Mouse (Mus musculus) kidney, adult 2 months (tissue): Measurements from ENCODE around the gene Lrrc56. TPM values are rescaled to one million over a fixed set of nuclear protein-coding genes. Genes with fewer than 3 reads are reported as not detected.

Source experiments
- DNase-seq: peaks from one replicate; pipeline ENCODE4 v3.0.0; 2021
- H3K27ac ChIP-seq: fragments of 200-500 bp; 2 replicates; pipeline ENCODE4 v1.5.1; 2012; ENCODE audit warnings: low read depth, low read length, control low read depth, inconsistent platforms; ENCODE audit not compliant: insufficient read depth
- H3K27me3 ChIP-seq: fragments of 200-500 bp; replicated peaks from 2 replicates; pipeline ENCODE4 v1.6.1; 2012; ENCODE audit warnings: mild to moderate bottlenecking, moderate library complexity, low read length, inconsistent platforms; ENCODE audit not compliant: control insufficient read depth, insufficient read depth
- H3K36me3 ChIP-seq: fragments of 200-500 bp; 2 replicates; pipeline ENCODE4 v1.6.1; 2012; ENCODE audit warnings: mild to moderate bottlenecking, moderate library complexity, low read length, inconsistent platforms; ENCODE audit not compliant: control insufficient read depth, insufficient read depth
- H3K4me1 ChIP-seq: fragments of 200-500 bp; 2 replicates; pipeline ENCODE4 v1.6.1; 2011; ENCODE audit warnings: low read length; ENCODE audit not compliant: control insufficient read depth, insufficient read depth
- H3K4me3 ChIP-seq: fragments of 200-500 bp; 2 replicates; pipeline ENCODE4 v1.5.1; 2011; ENCODE audit warnings: mild to moderate bottlenecking, low read depth, low read length, control low read depth; ENCODE audit not compliant: insufficient read depth
- CTCF ChIP-seq: fragments of 200-500 bp; conservative IDR thresholded peaks from 2 replicates; pipeline ENCODE4 v1.5.1; 2011; ENCODE audit warnings: low read depth, mild to moderate bottlenecking, control low read depth, low read length, moderate library complexity, mixed read lengths; ENCODE audit not compliant: insufficient read depth, insufficient read length
- POLR2A ChIP-seq: fragments of 200-500 bp; IDR thresholded peaks from one replicate; pipeline ENCODE4 v1.6.1; 2011; ENCODE audit warnings: low read depth, low read length, control low read depth
- WGBS: fragments of 180-500 bp; shearing (Covaris S2); methylation state at CpG from one replicate; pipeline ENCODE4 v1.1.7; 2018; 5-methylcytosine and 5-hydroxymethylcytosine counted together
- polyA plus RNA-seq: library from polyadenylated mRNA; depleted of rRNA; stranded (reverse); fragments of >200 nt; gene quantifications from 2 replicates; pipeline ENCODE4 v1.2.3, GENCODE M21; 2012

Lrrc56 gene
- polyA plus RNA-seq, 1 experiment, result 9.6 TPM

- peak overlapping the region; percentile 69 for H3K27ac ChIP-seq
Measured at GRCm38 (mm10) chr7:141216894-141217293, 22.9 kb downstream of the Lrrc56 start.

DNA sequence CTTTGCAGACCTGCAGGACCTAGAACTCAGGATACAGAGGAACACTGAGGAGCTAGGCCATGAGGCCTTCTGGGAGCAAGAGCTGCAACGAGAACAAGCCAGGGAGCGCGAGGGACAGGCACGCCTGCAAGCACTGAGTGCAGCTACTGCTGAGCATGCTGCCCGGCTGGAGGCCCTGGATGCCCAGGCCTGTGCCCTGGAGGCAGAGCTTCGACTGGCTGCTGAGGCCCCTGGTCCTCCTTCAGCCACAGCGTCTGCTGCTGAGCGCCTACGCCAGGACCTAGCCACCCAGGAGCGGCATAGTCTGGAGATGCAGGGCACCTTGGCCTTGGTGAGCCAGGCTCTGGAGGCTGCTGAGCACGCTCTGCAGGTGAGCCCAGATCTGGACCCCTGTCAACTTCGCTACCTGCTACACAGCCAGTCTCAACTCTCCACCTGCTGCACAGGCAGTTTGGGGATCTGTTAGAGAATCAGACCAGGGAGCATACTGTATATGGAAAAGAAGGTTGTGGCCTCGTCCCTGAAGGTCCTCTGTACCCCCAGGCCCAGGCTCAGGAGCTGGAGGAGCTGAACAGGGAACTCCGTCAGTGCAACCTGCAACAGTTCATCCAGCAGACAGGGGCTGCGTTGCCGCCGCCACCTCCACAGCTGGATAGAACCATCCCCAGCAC is 23.5 kb downstream of the Lrrc56 start:
- 70% methylated on average over 17 of the region's 17 CpGs for WGBS
- peak overlapping the region; percentile 69; the same call in 1 of the 2 replicates for H3K27ac ChIP-seq

More at GRCm38 (mm10) chr7:141216894-141217293, 22.9 kb downstream of the Lrrc56 start:
- Histone ChIP-seq H3K27me3 (no peaks in the 10 kb centered on the region), H3K36me3 (no peaks in the 10 kb centered on the region), H3K4me3 (peak overlapping the region; percentile 27), H3K4me1 (no peaks in the 10 kb centered on the region; the same call in 1 of the 2 replicates)
- WGBS, result 57% methylated on average over 11 of the region's 11 CpGs
- no peak for DNase-seq
- TF ChIP-seq CTCF (no peak), POLR2A (no peak)

GRCm38 (mm10) chr7:141218141-141218540 is 24.2 kb downstream of the Lrrc56 start:
- no peak for TF ChIP-seq CTCF
- no peak for TF ChIP-seq POLR2A
- Histone ChIP-seq H3K27me3 (no peaks in the 10 kb centered on the region), H3K4me1 (peaks cover 9% of the 10 kb centered on the region), H3K4me3 (no peak overlapping the region), H3K36me3 (no peaks in the 10 kb centered on the region), H3K27ac (no peak overlapping the region)
- no peak for DNase-seq
- WGBS, result 63% methylated on average over 3 of the region's 3 CpGs

More for the DNA sequence above, 23.5 kb downstream of the Lrrc56 start:
- H3K4me3 ChIP-seq, result peak overlapping the region; percentile 27
- TF ChIP-seq CTCF, result no peak
- TF ChIP-seq POLR2A, result no peak
- no peaks in the 10 kb centered on the region for H3K27me3 ChIP-seq
- H3K36me3 ChIP-seq, result no peaks in the 10 kb centered on the region
- peaks cover 5% of the 10 kb centered on the region for H3K4me1 ChIP-seq
- DNase-seq, result no peak

GRCm38 (mm10) chr7:141218557-141219133 is 24.7 kb downstream of the Lrrc56 start:
- DNase-seq, result no peak
- no peaks in the 10 kb centered on the region for H3K27me3 ChIP-seq
- 69% methylated on average over 5 of the region's 5 CpGs for WGBS
- H3K4me1 ChIP-seq, result peaks cover 9% of the 10 kb centered on the region
- no peaks in the 10 kb centered on the region for H3K36me3 ChIP-seq
- H3K27ac ChIP-seq, result no peak overlapping the region
- H3K4me3 ChIP-seq, result no peak overlapping the region
- no peak for TF ChIP-seq POLR2A
- no peak for TF ChIP-seq CTCF

GRCm38 (mm10) chr7:141219558-141220099 is 25.7 kb downstream of the Lrrc56 start:
- Histone ChIP-seq H3K4me3 (no peak overlapping the region), H3K27me3 (no peaks in the 10 kb centered on the region), H3K27ac (no peak overlapping the region), H3K36me3 (no peaks in the 10 kb centered on the region), H3K4me1 (peaks cover 9% of the 10 kb centered on the region)
- TF ChIP-seq POLR2A (no peak), CTCF (no peak)
- 77% methylated on average over 1 of the region's 1 CpGs for WGBS
- no peak for DNase-seq

- Histone ChIP-seq H3K4me3 (no peak overlapping the region), H3K36me3 (no peaks in the 10 kb centered on the region), H3K27ac (no peak overlapping the region), H3K4me1 (peaks cover 9% of the 10 kb centered on the region), H3K27me3 (no peaks in the 10 kb centered on the region)
- TF ChIP-seq CTCF (no peak), POLR2A (no peak)
- no peak for DNase-seq
- 68% methylated on average over 1 of the region's 1 CpGs for WGBS
Measured at GRCm38 (mm10) chr7:141220377-141220776, 26.4 kb downstream of the Lrrc56 start.
